Mouse (Mus musculus): ENCODE measurements around the gene Plod2.

The Plod2 gene

GRCm38 (mm10) chr9:92555006-92555958 is 13.3 kb downstream of the Plod2 start:
- DNase-seq (ENCODE audit: low spot score): no peak

- no peak for DNase-seq (ENCODE audit: low spot score)
Observed at GRCm38 (mm10) chr9:92559750-92560149, 17.7 kb downstream of the Plod2 start.

GRCm38 (mm10) chr9:92560840-92561547 is 19.0 kb downstream of the Plod2 start:
- DNase-seq (ENCODE audit: low spot score): no peak

GRCm38 (mm10) chr9:92562416-92562815 is 20.4 kb downstream of the Plod2 start:
- no peak for DNase-seq (ENCODE audit: low spot score)

GRCm38 (mm10) chr9:92563306-92563705 is 21.3 kb downstream of the Plod2 start:
- DNase-seq (ENCODE audit: low spot score): no peak

GRCm38 (mm10) chr9:92564391-92564790 is 22.4 kb downstream of the Plod2 start:
- no peak for DNase-seq (ENCODE audit: low spot score)

GRCm38 (mm10) chr9:92566234-92566633 is 24.2 kb downstream of the Plod2 start:
- no peak for DNase-seq (ENCODE audit: low spot score)

GRCm38 (mm10) chr9:92567474-92567873 is 25.5 kb downstream of the Plod2 start:
- no peak for DNase-seq (ENCODE audit: low spot score)

- no peak for DNase-seq (ENCODE audit: low spot score)
Observed at GRCm38 (mm10) chr9:92568798-92569197, 26.8 kb downstream of the Plod2 start.

GRCm38 (mm10) chr9:92572376-92573108 is 30.5 kb downstream of the Plod2 start:
- DNase-seq (ENCODE audit: low spot score): no peak

GRCm38 (mm10) chr9:92583876-92584275 is 41.9 kb downstream of the Plod2 start:
- DNase-seq (ENCODE audit: low spot score): no peak

GRCm38 (mm10) chr9:92586025-92586424 is 44.0 kb downstream of the Plod2 start:
- no peak for DNase-seq (ENCODE audit: low spot score)

GRCm38 (mm10) chr9:92587391-92587790 is 45.4 kb downstream of the Plod2 start:
- no peak for DNase-seq (ENCODE audit: low spot score)

- no peak for DNase-seq (ENCODE audit: low spot score)
Observed at GRCm38 (mm10) chr9:92588226-92588625, 46.2 kb downstream of the Plod2 start.

GRCm38 (mm10) chr9:92589021-92589420 is 47.0 kb downstream of the Plod2 start:
- DNase-seq (ENCODE audit: low spot score): no peak

GRCm38 (mm10) chr9:92591482-92591881 is 49.5 kb downstream of the Plod2 start:
- no peak for DNase-seq (ENCODE audit: low spot score)

- no peak for DNase-seq (ENCODE audit: low spot score)
Observed at GRCm38 (mm10) chr9:92592757-92593156, 50.7 kb downstream of the Plod2 start.

GRCm38 (mm10) chr9:92594491-92594890 is 52.5 kb downstream of the Plod2 start:
- no peak for DNase-seq (ENCODE audit: low spot score)

- DNase-seq (ENCODE audit: low spot score): no peak
Observed at GRCm38 (mm10) chr9:92595296-92595695, 53.3 kb downstream of the Plod2 start.

GRCm38 (mm10) chr9:92596916-92597547 is 55.0 kb downstream of the Plod2 start:
- no peak for DNase-seq (ENCODE audit: low spot score)

- DNase-seq (ENCODE audit: low spot score): no peak
Observed at GRCm38 (mm10) chr9:92597776-92598175, 55.8 kb downstream of the Plod2 start.

All from left cerebral cortex, adult 11 months (tissue).